Mouse (Mus musculus): ENCODE results near the gene Fam72a. TPM values are rescaled to one million over a fixed set of nuclear protein-coding genes. Genes with fewer than 3 reads are reported as not detected.

The Fam72a gene
- 1 to 10 TPM in 1 of 4 experiments, under 1 TPM in 3; 0.65 to 1.1 (median 0.76) TPM for total RNA-seq (2022)

DNA sequence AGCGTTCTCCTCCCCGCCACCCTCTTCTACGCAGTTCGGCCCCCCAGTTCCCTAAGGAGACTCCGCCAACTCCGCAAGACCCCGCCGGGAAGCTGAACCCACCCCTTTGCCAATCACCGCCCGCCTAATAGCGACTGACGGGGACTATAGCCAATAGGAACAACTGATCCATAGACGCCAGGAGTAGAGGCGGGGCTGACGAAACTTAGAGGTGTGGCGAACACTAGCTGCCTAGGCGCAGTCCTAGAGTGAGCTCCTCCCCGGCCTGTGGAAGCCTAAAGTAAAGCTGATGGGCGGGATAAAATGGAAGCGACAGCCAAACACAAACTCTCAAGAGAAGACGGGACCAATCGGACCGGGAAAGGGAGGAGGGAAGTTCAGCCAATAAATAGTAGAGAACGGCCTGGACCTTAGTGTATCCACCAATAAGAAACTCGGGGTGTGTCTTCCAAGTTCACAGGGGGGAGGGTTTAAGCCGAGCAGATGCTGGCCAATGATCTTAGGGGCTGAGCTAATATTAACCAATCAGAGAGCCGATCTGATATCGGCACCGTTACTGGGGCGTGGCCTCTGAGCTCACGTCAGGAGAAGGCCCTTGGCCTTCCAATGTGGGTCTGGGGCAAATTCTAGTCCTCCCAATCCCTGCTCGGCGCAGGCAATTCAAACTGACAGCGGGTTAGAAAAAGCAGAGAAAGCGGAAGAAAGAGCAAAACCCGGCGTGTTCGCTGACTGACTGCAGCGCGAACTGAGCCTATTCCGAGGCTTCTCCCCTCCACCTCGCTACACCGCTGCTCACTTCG, at the start of gene Fam72a, which contains the start of gene Srgap2:
Gene Fam72a, plus strand, starts transcription at position 623 of the 800 bp plus-strand sequence.
Gene Srgap2, minus strand, starts transcription at position 72 of the 800 bp plus-strand sequence.
- peak; percentile 100 for DNase-seq (ENCODE audit: low spot score)

DNA sequence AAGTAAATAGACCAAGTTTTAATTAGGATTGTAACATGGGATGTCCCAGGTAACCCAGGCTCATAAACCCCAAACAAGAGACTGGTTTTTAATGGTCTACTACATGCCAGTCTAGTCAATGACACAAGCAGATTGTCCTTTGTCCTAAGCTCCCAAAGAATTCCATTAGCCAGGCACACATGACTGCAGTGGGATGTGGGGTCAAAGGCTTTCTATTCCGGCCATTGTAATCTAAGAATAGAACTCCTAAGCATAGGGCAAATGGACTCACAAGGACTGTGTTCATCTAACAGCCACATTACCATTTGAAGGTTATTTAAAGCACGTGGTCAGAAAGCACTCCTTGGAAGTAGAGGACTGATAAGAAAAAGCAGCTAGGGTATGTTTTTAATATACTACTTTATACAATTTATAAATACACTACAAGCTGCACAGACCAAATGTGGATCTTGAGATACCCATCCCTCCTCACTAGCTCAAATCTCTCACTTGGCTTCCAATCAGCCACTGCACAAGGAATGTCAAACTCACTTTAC, 48.9 kb upstream of the Fam72a start:
- peak; percentile 74 for DNase-seq (ENCODE audit: low spot score)

DNA sequence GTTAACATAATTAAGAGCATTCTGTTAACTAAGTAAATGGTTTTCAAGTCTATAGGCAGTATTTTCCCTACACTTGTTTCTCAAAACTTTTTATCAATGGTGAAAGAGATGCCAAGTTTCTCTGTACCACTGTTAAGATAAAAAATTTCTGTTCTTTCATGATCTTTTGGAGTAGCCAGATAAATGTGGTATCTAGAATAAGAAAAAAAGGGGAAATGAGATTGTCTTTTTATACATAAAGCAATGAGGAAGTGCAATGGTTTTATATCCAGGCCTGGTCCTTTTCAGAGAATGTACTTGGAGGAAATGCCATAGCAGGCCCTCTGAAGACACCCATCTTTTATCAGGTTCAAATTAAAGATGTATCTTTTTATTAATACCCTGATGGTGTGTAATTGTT, 46.3 kb upstream of the Fam72a start:
- no peak for DNase-seq (ENCODE audit: low spot score)

DNA sequence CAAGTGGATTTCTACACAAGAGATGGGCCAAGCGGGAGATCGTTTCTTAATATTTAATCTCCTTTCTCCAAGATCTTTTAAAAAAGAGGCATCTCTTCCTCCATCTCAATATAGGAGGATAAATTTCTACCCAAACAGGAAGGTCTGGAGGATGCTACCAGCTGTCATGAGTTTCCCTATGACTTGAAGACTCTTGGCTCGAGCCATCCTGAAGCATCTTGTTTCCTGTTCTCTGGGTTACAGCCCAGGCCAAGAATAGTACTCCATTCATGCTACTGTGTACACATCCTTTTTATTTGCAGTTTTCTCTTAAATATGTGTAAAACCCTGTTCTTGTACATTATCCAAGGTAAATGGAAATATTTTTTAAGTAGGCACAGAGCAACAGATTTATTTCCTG, 45.5 kb upstream of the Fam72a start:
- DNase-seq (ENCODE audit: low spot score) = no peak

DNA sequence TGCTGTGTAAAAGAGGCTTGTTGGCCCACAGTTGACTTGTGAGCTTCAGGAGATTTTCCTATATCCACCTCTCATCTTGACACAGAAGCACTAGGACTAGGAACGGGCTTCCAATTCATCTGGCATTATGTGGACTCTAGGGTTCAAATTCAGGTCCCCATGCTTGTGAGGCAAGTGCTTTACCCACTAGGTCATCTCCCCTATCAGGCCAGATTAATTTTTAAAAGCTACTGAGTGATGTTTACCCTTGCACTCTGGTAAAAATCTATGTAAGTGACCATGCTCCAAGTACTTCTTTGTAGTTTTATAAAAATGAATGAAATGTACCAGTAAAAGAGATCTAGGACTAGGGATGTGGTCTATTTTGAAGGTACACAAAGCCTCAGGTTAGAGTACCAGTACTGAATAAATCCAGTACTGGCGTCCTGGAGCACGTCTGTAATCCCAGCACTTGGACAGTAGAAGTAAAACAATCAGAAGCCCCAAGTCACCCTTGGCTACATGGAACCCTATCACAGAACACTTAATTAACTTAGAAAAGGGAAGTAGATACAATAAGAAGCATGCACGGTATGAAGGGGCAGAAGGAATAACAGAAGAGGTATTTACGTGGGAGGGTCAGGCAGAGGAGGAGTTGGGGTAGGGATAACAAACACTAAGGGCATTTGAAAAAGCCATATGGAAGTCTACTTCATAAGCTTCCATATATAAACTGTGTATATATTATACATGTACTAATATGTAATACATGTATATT, 41.4 kb upstream of the Fam72a start:
- no peak for DNase-seq (ENCODE audit: low spot score)

DNA sequence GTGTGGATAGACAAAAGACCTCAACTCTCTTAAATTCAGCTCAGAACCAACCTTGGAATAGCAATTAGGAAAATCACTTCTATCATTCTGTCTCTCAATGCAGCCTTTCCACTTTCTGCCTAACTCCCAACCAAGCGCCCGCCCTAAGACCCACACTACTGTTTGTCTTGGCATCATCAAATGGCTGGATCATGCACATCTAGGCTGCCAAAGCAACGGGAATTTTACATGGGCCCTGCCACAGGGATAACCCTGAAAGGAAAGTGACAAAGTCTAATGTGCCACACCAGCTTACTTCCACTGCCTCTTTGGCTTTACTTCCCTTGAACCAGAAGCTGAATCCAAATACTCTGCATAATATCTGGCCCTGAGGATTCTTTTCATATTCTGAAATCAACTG, 38.4 kb upstream of the Fam72a start:
- DNase-seq (ENCODE audit: low spot score) = no peak

DNA sequence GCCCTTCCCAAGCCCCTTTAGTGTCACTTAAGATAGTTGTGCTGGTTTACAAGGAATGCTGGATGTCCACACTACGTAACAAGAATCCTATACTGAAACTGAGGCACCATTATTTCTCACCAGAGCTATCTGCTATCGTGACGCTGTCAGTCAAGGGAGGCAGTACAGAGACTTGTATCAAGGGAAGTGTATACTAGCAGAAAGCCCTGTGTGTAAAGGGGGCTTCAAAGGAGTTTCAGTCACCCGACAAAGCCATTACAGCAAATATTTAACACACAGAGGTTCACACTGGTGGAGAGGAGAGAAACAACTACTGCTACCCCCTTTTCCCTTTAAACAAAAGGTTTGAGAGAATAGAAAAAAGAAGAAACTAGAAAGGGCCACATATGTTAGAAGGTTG, 36.1 kb upstream of the Fam72a start:
- DNase-seq (ENCODE audit: low spot score) = no peak

DNA sequence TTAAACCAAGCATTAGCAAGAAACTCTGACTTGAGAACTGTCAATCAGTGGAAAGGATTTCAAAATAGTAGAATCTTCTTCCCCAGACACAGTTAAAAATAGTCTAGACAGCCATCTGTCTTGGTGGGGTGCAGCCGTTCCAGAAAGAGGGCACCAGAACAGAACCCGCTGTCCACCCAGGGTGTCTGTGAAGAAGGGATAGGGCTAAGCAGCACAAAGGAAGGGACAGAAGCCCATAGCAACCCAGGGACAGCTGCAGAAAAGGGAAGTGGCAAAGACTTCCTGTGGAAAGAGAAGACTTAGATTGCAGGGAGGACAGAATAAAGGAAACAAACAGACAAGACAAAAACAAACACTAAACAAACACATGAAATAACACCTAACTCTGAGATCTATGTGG, 35.3 kb upstream of the Fam72a start:
- no peak for DNase-seq (ENCODE audit: low spot score)

DNA sequence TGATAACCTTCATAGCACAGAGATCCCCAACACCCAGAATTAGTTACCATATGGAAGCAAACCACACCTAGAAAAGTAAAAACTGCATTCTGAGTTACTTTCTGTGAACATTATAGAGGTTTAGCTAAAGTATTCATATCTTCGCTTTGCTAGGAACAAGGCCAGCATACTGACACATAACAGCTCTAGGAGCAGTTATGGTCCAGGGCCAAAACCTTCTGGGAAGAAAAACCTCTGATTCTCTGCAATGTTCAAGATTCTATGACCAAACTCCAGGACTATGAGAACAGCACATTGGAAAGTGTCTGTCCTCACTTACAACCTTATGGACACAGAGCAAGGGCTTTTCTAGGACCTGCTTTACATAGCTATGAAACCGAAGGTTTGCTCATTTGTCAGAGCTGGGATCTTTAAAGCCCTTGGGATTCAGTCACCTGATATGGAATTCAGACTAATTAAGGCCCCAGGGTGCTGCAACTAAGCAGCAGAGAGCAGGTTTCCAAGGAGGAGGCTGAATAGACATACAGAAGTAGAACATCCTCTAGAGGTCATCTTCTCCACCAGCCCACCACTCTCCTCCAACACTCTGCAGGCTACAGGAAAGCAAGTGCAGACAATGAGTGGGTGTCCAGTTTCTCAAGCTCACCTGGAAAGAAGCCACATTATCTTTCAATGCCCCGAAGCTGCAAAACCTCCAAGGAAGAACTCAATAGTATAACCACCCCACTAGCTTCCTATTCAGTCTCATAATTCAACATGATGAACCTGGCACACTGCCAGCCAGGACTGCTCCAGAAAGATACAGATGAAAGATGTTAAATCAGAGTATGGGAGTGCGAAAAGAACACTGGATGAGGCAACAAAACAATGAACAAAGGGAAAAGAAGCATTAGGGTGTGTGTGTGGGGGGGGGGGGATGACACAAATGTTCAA, 33.5 kb upstream of the Fam72a start:
- no peak for DNase-seq (ENCODE audit: low spot score)

DNA sequence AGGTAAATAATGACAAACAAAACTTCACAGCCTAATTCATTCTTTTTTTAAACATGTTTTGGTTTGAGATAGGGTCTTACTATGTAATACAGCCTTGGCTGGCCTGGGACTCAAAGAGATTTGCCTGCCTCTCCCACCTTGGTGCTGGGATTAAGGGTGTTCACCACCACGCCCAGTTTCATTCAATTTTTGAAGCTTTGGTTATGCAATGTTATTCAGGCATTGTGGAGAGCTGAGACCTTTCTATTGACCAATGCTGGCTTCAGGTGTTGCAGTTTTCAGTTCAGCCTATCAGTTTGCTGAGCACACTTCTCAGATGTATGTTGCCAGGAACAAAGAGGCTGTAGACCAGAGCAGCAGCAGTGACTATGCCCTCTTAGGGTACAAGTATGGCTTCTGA, 29.5 kb upstream of the Fam72a start:
- no peak for DNase-seq (ENCODE audit: low spot score)

DNA sequence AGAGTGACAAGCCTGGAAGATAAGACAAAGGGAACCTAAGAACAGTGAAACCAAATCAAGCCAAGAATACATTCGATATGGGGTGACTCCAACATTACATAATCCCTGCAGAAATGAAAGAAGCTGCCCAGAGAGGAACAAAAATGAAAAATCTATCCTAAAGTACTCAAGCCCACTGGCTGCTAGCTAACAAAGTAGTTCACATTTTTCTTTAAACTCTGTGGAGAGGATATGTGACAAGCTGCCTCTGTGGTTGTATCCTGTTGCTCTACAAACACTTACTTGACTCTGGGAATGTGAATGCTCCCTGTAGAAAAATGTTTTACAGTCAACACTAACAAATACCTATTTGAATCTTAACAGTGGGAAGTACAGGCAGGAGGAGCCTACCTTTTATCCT, 26.0 kb upstream of the Fam72a start:
- no peak for DNase-seq (ENCODE audit: low spot score)

DNA sequence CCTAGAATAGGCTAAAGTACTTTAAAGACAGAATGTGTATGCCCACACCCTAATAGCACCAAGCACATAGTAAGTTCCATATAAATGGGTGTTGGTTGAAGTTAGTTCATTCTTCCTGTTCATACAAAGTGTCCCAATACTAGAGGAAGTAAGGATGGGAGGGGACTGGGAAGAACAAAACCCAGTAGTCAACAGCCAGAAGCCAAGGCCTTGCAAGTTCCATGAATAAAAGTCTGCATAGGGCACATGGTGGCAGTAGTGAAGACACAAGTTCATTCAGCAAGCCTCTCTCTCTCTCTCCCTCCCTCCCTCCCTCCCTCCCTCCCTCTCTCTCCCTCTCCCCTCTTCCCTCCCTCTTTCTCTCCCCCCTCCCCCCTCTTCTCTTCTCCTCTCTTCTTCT, 16.6 kb upstream of the Fam72a start:
- no peak for DNase-seq (ENCODE audit: low spot score)

DNA sequence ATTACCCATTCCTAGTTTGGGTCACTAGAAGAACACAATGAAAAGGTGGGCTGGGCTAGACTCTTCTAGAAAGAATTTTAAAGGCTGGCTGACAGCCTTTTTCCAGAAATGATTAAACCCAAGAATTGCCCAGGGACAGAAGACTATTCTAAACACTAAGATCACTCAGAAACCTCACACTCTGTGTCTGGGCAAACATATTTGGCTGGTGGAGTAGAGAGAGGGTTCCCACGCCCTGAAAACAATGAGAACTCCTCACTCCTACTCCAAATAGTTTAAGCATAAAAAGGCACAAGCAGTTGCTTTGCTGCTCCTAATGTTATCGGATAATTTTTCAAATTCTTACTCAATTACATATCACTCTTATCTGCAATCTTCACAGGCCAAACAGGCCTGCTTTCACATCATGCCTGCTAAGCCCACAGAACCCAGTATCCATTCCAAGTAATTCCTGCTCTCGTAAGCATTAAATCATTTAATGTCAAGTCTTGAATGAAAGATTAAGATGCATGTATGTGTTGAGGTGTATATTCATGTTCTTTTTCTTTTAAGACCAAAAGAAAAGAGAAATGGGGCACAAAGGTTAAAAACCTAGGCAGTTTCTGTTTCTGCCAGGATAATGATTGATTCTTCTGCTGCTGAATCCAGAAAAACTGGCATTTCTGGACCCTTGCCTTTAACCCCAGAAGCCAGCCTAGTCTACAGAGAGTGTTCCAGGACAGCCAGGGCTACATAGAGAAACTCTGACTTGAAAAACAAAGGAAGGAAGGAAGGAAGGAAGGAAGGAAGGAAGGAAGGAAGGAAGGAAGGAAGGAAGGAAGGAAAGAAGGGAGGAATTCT, 15.8 kb upstream of the Fam72a start:
- no peak for DNase-seq (ENCODE audit: low spot score)

DNA sequence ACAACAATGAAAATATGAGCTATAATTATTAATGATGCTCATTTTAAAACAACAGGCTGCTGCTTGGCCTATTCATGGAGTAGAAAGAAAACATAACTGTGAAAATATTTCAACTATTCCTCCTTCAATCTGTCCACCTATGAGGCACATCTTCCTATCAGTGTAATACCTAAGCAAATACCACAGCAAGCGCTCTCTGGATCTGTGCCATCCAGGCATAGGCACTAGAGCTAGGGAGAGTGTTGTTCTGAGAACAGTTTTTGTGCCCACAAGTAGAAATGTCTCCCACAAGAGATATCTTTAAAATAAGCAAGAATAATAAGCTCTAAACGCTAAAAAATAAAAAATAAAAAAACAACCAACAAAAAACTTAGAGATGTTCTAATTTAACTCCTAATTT, 14.6 kb upstream of the Fam72a start:
- DNase-seq (ENCODE audit: low spot score) = no peak

DNA sequence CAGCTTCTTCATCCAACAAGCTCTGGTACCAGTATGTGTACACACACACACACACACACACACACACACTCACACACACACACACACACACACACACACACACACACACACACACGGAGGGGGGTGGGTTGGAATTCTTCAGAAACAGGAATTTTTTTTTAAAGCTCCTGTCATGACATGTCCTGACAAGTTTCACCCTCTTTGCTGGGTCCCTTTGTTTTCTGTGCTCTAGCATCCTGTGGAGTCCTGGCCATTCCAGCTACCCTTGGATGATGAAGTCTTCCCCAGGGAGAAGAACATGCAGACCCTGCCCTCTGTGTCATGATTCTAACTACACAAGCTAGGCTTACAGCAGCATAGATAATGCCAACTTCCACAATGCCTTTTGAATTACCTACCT, 13.5 kb upstream of the Fam72a start:
- DNase-seq (ENCODE audit: low spot score) = no peak

DNA sequence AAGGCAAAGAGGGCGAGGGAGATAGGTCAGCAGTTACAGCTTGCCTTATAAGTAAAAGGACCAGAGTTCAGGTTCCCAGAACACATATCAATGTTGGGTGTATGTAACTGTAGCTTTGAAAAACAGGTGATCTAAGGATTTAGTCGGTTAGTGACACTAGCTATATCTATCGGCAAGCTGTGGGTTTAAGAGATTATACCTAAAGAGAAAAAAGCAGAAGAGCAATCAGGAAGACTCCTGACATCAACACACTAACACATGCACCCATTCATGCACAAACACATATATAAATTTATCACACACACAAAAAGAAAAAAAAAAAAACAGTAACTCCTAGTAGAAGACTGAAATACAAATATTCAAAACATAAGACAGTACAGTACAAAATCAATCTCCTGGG, 11.1 kb upstream of the Fam72a start:
- DNase-seq (ENCODE audit: low spot score) = no peak

DNA sequence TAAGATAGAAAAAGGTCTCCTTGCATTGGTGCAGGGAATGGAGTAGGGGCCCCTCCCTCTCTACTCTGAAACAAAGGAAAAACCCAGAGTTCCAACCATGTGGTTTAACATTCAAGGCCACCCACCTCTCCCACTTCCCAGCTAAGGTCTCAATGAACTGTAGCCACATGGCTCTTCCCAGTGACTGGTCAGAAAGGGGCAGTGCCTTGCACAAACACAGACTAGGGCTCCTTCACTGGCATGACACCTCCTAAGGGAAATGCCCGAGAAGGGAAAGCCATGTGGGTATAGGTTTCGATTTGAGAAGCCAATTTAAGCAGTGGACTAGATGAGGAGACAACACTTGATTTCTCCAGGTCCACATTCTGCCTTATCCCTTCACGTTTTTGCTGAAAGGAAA, 3.9 kb upstream of the Fam72a start:
- no peak for DNase-seq (ENCODE audit: low spot score)

DNA sequence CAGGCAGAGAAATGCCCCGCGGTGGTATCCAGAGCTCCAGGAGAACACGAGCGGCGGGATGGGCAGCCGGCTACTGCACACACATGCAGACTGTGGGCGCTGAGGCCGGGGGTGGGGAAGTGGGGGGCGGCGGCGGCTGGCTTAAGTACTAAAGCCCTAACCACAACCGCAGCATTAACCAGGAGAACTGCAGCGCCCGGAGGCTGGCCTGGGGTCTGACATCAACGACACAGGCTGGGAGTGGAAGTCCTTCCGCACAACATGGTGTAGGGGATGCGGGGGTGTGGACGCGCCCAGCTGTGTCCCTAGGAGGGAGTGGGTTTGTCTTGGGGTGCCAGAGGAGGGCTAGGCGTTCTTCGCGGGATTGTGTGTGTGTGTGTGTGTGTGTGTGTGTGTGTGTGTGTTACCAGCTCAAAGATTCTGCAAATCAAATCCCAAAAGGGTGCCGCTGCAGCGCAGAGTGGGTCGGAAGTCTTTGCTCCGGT, 2.6 kb upstream of the Fam72a start:
- DNase-seq (ENCODE audit: low spot score) = peak; percentile 37

DNA sequence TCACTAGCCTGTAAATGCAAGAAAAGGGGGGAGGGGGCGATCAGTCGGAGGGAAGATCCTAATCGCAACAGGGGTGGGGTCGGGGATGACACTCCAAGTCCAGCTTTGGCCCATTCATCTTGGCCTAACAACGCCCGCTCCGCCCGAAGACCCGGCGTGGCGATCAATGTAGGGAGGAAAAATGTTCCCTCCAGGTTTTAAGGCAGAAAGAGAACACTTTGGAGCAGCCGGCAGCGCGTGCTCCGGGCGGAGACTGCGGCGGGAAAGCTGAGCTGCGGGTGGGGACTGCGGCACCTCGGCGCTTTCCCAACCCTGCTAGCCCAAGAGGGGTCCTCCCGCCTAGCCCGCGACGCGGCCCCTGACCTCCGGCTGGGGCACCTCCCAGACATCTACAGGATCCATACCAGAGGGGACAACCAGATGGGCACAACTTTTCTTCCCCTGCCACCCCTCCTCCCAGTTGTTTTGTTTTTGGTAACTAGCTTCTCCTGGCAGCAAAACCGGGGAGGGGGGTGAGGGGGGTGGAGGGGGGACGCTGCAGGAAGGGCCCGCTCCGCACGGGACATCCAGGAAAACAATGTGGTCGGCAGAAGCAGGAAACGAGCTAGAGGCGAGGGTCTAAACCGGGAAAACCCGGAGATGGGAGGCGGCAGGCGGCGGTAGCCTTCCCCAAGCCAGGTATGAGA, 2.0 kb upstream of the Fam72a start:
- DNase-seq (ENCODE audit: low spot score) = peak; percentile 29

Measured in heart, adult 8-10 months (tissue).